Mouse (Mus musculus): ENCODE data around the gene Gpx2.

Gpx2 gene

GRCm38 (mm10) chr12:76765901-76766630, 29.3 kb downstream of the Gpx2 start:
- in situ Hi-C loops (cut with MboI, MseI): loop anchor here in 1 of 2 experiments (5.0 kb wide), 1 partner anchor 71 kb away; no protein-coding TSS in a partner anchor

DNA sequence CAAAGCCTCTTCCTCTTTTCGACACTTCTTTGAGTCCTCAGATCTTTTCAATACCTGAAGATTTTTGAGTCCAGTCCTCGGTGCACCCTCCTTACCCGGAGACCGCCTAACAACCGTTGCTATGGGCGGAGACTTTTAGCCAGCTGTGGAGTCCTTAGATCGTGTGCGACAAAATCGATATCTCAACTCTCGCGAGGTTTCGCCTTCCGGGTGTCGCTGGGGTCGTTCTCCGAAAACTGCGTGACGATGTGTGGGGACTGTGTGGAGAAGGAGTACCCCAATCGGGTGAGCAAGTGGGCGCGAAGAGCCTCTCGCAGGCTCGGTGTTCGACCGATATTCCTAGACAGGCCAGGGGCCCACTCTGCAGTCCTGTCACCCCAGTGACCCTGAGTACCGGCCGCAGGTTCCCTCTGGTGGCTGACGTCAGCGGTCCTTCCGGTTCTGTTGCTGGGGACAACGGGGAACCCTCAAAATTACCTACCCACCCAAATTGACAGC, 30.0 kb downstream of the Gpx2 start, which contains the start of the genes Churc1 and Fntb:
TSS of gene Churc1 (plus strand) at position 185 of the 498 bp plus-strand sequence.
TSS of gene Fntb (plus strand) at position 236 of the 498 bp plus-strand sequence.
- in situ Hi-C loops (cut with MboI, MseI): loop anchor here in 1 of 2 experiments (5.0 kb wide), 1 partner anchor 72 kb away; no protein-coding TSS in a partner anchor

DNA sequence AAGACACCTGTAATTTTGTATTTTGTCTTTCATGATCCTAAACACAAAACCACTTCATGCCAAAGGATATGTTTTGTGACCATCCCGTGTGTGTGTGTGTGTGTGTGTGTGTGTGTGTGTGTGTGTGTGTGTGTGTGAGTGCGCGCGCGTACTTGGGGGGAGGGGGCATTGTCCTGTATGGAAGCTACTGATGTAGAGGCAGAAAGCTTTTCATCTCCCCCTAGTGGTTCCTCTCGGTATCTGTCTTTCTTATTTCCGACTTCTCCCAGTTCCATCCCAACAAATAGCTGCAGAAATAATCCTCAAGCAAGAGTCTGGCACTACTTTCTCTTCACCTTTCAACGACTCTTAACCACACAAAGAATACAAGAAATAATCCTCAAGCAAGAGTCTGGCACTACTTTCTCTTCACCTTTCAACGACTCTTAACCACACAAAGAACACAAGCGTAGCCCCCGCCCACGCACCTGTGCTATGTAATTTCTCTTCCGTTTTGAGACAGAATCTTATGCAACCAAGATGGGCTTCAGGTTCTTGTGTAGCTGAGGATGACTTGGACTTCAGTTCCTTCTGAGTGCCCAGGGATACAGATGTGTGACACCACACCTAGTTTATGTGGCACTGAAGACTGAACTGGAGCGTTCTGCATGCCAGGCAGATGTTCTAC, 42.6 kb downstream of the Gpx2 start:
- in situ Hi-C loops (cut with MboI, MseI): no loop called here

- in situ Hi-C loops (cut with MboI, MseI): no loop called here
These were observed 44.4 kb downstream of the Gpx2 start for GRCm38 (mm10) chr12:76750866-76751459.
